Mouse (Mus musculus): Measurements from ENCODE around the gene Smoc2. TPM values are rescaled to one million over a fixed set of nuclear protein-coding genes. Genes with fewer than 3 reads are reported as not detected.

Gene Smoc2
- polyA plus RNA-seq, 1 experiment from 2014 or later = 31.5 TPM

GRCm38 (mm10) chr17:14293617-14294016 lies 14.3 kb downstream of the Smoc2 start:
- WGBS = 67% methylated on average over 5 of the region's 5 CpGs
- no peaks in the 10 kb centered on the region for H3K36me3 ChIP-seq
- DNase-seq (ENCODE audit: low spot score) = no peak
- no peaks in the 10 kb centered on the region for H3K4me1 ChIP-seq
- H3K9me3 ChIP-seq = no peaks in the 10 kb centered on the region
- H3K4me3 ChIP-seq = no peak overlapping the region
- H3K27me3 ChIP-seq (ENCODE audit: insufficient read depth, poor library complexity, severe bottlenecking) = peaks cover 64% of the 10 kb centered on the region
- H3K27ac ChIP-seq = no peak overlapping the region

- 75% methylated on average over 3 of the region's 3 CpGs for WGBS
- H3K27ac ChIP-seq = no peak overlapping the region
- H3K9me3 ChIP-seq = no peaks in the 10 kb centered on the region
- H3K27me3 ChIP-seq (ENCODE audit: insufficient read depth, poor library complexity, severe bottlenecking) = peaks cover 53% of the 10 kb centered on the region
- H3K4me1 ChIP-seq = no peaks in the 10 kb centered on the region
- H3K36me3 ChIP-seq = no peaks in the 10 kb centered on the region
- no peak overlapping the region for H3K4me3 ChIP-seq
- no peak for DNase-seq (ENCODE audit: low spot score)
Measured at GRCm38 (mm10) chr17:14295146-14295545, 15.8 kb downstream of the Smoc2 start.

GRCm38 (mm10) chr17:14300361-14300760 lies 21.1 kb downstream of the Smoc2 start:
- Histone ChIP-seq H3K9me3 (no peaks in the 10 kb centered on the region), H3K36me3 (no peaks in the 10 kb centered on the region), H3K27me3 (ENCODE audit: insufficient read depth, poor library complexity, severe bottlenecking) (peaks cover 27% of the 10 kb centered on the region), H3K4me1 (no peaks in the 10 kb centered on the region), H3K4me3 (no peak overlapping the region), H3K27ac (no peak overlapping the region)
- WGBS = 79% methylated on average over 5 of the region's 5 CpGs
- DNase-seq (ENCODE audit: low spot score) = no peak

- no peak for DNase-seq (ENCODE audit: low spot score)
- WGBS = 31% methylated on average over 7 of the region's 7 CpGs
- Histone ChIP-seq H3K27ac (no peak overlapping the region), H3K9me3 (no peaks in the 10 kb centered on the region), H3K27me3 (ENCODE audit: insufficient read depth, poor library complexity, severe bottlenecking) (peaks cover 35% of the 10 kb centered on the region), H3K36me3 (no peaks in the 10 kb centered on the region), H3K4me3 (no peak overlapping the region), H3K4me1 (no peaks in the 10 kb centered on the region)
Measured at GRCm38 (mm10) chr17:14301491-14302344, 22.4 kb downstream of the Smoc2 start.

- H3K36me3 ChIP-seq = no peaks in the 10 kb centered on the region
- H3K27ac ChIP-seq = no peak overlapping the region
- no peaks in the 10 kb centered on the region for H3K4me1 ChIP-seq
- DNase-seq (ENCODE audit: low spot score) = no peak
- 58% methylated on average over 6 of the region's 6 CpGs for WGBS
- H3K4me3 ChIP-seq = no peak overlapping the region
- peaks cover 38% of the 10 kb centered on the region for H3K27me3 ChIP-seq (ENCODE audit: insufficient read depth, poor library complexity, severe bottlenecking)
- H3K9me3 ChIP-seq = no peaks in the 10 kb centered on the region
Measured at GRCm38 (mm10) chr17:14302356-14302755, 23.1 kb downstream of the Smoc2 start.

GRCm38 (mm10) chr17:14303722-14304121 lies 24.4 kb downstream of the Smoc2 start:
- 91% methylated on average over 6 of the region's 6 CpGs for WGBS

DNA sequence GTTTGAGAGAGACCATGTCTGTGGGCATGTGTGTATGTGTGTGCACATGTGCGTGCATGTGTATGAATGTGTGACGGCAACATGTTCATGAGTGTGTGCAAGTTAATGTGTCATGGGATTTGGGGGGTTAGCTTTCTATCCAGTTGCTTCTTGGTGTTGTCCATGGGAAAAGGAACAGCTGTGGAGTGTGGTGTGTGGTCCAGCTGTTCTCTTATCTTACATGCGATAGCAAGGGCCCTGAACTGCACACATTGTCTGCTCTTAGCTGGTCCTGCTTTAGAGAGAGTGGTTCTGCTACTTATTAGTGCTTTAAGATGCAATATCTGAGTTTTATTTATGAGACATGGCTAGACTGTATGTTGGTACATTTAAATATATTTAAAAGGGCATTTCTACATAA lies 30.6 kb downstream of the Smoc2 start:
- no peak overlapping the region for H3K27ac ChIP-seq
- H3K36me3 ChIP-seq = no peaks in the 10 kb centered on the region
- H3K4me1 ChIP-seq = no peaks in the 10 kb centered on the region
- peak; percentile 71 for DNase-seq (ENCODE audit: low spot score)
- no peak overlapping the region for H3K4me3 ChIP-seq
- 67% methylated on average over 3 of the region's 3 CpGs for WGBS
- H3K27me3 ChIP-seq (ENCODE audit: insufficient read depth, poor library complexity, severe bottlenecking) = peaks cover 70% of the 10 kb centered on the region
- H3K9me3 ChIP-seq = no peaks in the 10 kb centered on the region

More at GRCm38 (mm10) chr17:14303722-14304121, 24.4 kb downstream of the Smoc2 start:
- Histone ChIP-seq H3K4me3 (no peak overlapping the region), H3K27me3 (ENCODE audit: insufficient read depth, poor library complexity, severe bottlenecking) (peaks cover 40% of the 10 kb centered on the region), H3K27ac (no peak overlapping the region), H3K36me3 (no peaks in the 10 kb centered on the region), H3K4me1 (no peaks in the 10 kb centered on the region), H3K9me3 (no peaks in the 10 kb centered on the region)
- no peak for DNase-seq (ENCODE audit: low spot score)

DNA sequence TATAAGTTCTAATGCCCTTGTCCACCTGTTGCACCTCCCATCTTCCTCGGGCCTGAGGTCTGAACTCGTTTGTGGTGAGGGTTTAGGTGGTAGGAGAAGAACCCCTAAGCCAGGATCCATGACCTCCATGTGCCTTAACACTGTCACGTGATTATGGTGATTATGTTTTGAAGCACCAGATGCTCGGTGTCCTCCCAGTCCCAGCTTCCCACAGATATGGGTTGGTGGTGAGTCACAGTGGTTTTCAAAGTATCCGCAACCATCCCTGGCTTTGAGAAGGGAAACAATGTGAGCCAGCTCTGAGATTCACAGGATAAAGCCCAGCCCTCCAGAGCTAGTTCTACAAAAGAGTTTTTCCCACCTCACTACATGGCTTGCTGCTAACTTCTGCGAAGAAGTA lies 33.1 kb downstream of the Smoc2 start:
- H3K9me3 ChIP-seq = no peaks in the 10 kb centered on the region
- peaks cover 4% of the 10 kb centered on the region; the same call in 1 of the 2 replicates for H3K4me1 ChIP-seq
- no peak overlapping the region for H3K27ac ChIP-seq
- H3K27me3 ChIP-seq (ENCODE audit: insufficient read depth, poor library complexity, severe bottlenecking) = peaks cover 69% of the 10 kb centered on the region; the same call in 1 of the 2 replicates
- no peak for DNase-seq (ENCODE audit: low spot score)
- no peaks in the 10 kb centered on the region for H3K36me3 ChIP-seq
- H3K4me3 ChIP-seq = no peak overlapping the region
- 79% methylated on average over 6 of the region's 6 CpGs for WGBS

- H3K27me3 ChIP-seq (ENCODE audit: insufficient read depth, poor library complexity, severe bottlenecking) = peaks cover 74% of the 10 kb centered on the region
- 76% methylated on average over 1 of the region's 1 CpGs for WGBS
- no peaks in the 10 kb centered on the region for H3K9me3 ChIP-seq
- H3K27ac ChIP-seq = no peak overlapping the region
- no peaks in the 10 kb centered on the region for H3K36me3 ChIP-seq
- H3K4me3 ChIP-seq = no peak overlapping the region
- H3K4me1 ChIP-seq = peaks cover 8% of the 10 kb centered on the region; the same call in 1 of the 2 replicates
- DNase-seq (ENCODE audit: low spot score) = no peak
Measured at GRCm38 (mm10) chr17:14314308-14314707, 35.0 kb downstream of the Smoc2 start.

DNA sequence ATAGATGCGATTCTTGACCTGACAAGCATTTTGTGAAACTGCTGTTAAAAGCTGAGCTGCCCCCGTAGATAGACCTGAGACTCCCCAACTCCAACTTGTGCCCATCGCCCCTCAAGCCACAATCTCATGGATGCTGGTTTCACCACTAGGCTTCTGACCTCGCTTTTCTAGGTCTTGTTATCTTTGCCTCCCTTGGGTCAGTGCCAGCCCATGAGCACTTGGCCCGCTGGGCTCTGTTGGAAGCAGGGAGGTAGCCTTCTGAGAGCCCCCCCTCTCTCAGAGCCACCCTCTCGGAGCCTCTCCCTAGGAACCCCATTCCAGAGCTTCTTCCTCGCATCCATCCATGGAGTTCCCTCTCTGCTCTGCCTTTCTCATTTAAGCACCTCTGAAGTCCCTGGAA lies 37.2 kb downstream of the Smoc2 start:
- 75% methylated on average over 7 of the region's 7 CpGs for WGBS
- peaks cover 8% of the 10 kb centered on the region; the same call in 1 of the 2 replicates for H3K4me1 ChIP-seq
- H3K36me3 ChIP-seq = no peaks in the 10 kb centered on the region
- H3K4me3 ChIP-seq = no peak overlapping the region
- H3K27me3 ChIP-seq (ENCODE audit: insufficient read depth, poor library complexity, severe bottlenecking) = peaks cover 79% of the 10 kb centered on the region
- no peak overlapping the region for H3K27ac ChIP-seq
- peak; percentile 66 for DNase-seq (ENCODE audit: low spot score)
- no peaks in the 10 kb centered on the region for H3K9me3 ChIP-seq

DNA sequence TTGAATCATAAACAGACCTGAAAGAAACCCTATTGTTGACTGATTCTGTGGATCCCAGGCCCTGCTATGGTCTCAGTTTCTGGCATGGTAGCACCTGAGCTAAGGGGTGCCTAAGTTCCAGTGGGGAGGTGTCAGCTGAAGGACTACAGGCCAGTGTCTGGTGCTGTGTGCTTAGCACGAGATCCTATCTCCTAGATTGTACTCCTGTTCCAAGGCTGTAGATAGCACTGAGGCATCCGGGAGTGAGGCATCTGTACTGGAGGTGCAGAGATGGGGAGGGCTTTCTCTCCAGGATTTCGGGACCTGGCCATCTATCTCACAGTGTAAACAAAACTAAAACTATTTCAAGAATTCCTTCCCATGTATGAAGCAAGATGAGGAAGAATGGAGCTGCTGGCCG lies 38.1 kb downstream of the Smoc2 start:
- Histone ChIP-seq H3K27ac (no peak overlapping the region), H3K4me3 (no peak overlapping the region), H3K9me3 (no peaks in the 10 kb centered on the region), H3K4me1 (peaks cover 8% of the 10 kb centered on the region; the same call in 1 of the 2 replicates), H3K27me3 (ENCODE audit: insufficient read depth, poor library complexity, severe bottlenecking) (peaks cover 77% of the 10 kb centered on the region), H3K36me3 (no peaks in the 10 kb centered on the region)
- peak; percentile 67 for DNase-seq (ENCODE audit: low spot score)
- 29% methylated on average over 4 of the region's 4 CpGs for WGBS

DNA sequence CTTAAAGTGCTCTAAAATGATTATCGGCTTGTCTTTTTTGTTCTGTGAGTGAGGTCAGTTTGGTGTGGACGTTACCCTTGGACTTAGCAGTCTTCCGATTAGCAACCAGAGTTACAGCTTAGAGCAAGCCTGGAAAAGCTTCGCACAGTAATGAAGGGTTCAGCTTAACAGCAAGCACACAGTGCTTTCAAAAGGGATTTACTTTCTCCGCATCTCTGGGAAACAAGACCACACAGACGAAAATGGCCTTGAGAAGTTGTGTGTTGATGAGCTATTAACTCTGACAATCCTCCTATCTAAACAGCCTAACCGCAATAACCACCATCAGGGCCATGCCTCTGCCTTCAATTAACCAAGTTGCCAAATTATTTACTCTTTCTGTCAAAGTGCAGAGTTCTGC lies 46.9 kb downstream of the Smoc2 start:
- H3K9me3 ChIP-seq = no peaks in the 10 kb centered on the region
- H3K27ac ChIP-seq = no peak overlapping the region
- H3K4me1 ChIP-seq = no peaks in the 10 kb centered on the region
- no peak for DNase-seq (ENCODE audit: low spot score)
- no peak overlapping the region for H3K4me3 ChIP-seq
- no peaks in the 10 kb centered on the region for H3K36me3 ChIP-seq
- WGBS = 77% methylated on average over 7 of the region's 7 CpGs
- peaks cover 53% of the 10 kb centered on the region for H3K27me3 ChIP-seq (ENCODE audit: insufficient read depth, poor library complexity, severe bottlenecking)

- Histone ChIP-seq H3K27ac (no peak overlapping the region), H3K4me1 (no peaks in the 10 kb centered on the region), H3K9me3 (no peaks in the 10 kb centered on the region), H3K36me3 (no peaks in the 10 kb centered on the region), H3K27me3 (ENCODE audit: insufficient read depth, poor library complexity, severe bottlenecking) (peaks cover 55% of the 10 kb centered on the region; the same call in 1 of the 2 replicates), H3K4me3 (no peak overlapping the region)
- no peak for DNase-seq (ENCODE audit: low spot score)
- 79% methylated on average over 9 of the region's 9 CpGs for WGBS
Measured at GRCm38 (mm10) chr17:14328037-14328436, 48.7 kb downstream of the Smoc2 start.
